Mouse (Mus musculus) small intestine, adult 2 months (tissue): ENCODE data around the gene Zbtb40. TPM values are rescaled to one million over a fixed set of nuclear protein-coding genes. Genes with fewer than 3 reads are reported as not detected.

Experiments
- H3K27ac ChIP-seq: fragments of 200-500 bp; 2 replicates; pipeline ENCODE4 v1.5.1; 2012; ENCODE audit warnings: low read depth, low read length, control low read depth, inconsistent platforms; ENCODE audit not compliant: insufficient read depth
- H3K27me3 ChIP-seq: fragments of 200-500 bp; 2 replicates; pipeline ENCODE4 v1.6.1; 2012; ENCODE audit warnings: mild to moderate bottlenecking, moderate library complexity, low read length, inconsistent platforms; ENCODE audit not compliant: control insufficient read depth, insufficient read depth
- H3K36me3 ChIP-seq: fragments of 200-500 bp; 2 replicates; pipeline ENCODE4 v1.6.1; 2012; ENCODE audit warnings: mild to moderate bottlenecking, low read length, control low read depth, inconsistent platforms; ENCODE audit not compliant: control insufficient read depth, insufficient read depth
- H3K4me1 ChIP-seq: fragments of 200-500 bp; 2 replicates; pipeline ENCODE4 v1.6.1; 2012; ENCODE audit warnings: low read length, inconsistent platforms, mixed read lengths; ENCODE audit not compliant: control insufficient read depth, insufficient read depth, insufficient read length
- H3K4me3 ChIP-seq: fragments of 200-500 bp; 2 replicates; pipeline ENCODE4 v1.5.1; 2012; ENCODE audit warnings: low read depth, mild to moderate bottlenecking, control low read depth, inconsistent platforms, low read length, moderate library complexity
- CTCF ChIP-seq: fragments of 200-500 bp; IDR thresholded peaks from 2 replicates; pipeline ENCODE4 v1.5.1; 2012; ENCODE audit warnings: low read depth, mild to moderate bottlenecking, control low read depth, inconsistent platforms, low read length, moderate library complexity, mixed read lengths; ENCODE audit not compliant: insufficient replicate concordance, insufficient read length; ENCODE audit errors: extremely low read depth
- POLR2A ChIP-seq: fragments of 200-500 bp; IDR thresholded peaks from 2 replicates; pipeline ENCODE4 v1.6.1; 2012; ENCODE audit warnings: low read depth, mild to moderate bottlenecking, control low read depth, inconsistent platforms, low read length, moderate library complexity
- WGBS: fragments of 180-500 bp; shearing (Covaris S2); methylation state at CpG from one replicate; pipeline ENCODE4 v1.1.7; 2018; 5-methylcytosine and 5-hydroxymethylcytosine counted together
- polyA plus RNA-seq: library from polyadenylated mRNA; depleted of rRNA; stranded (reverse); fragments of >200 nt; gene quantifications from 2 replicates; pipeline ENCODE4 v1.2.3, GENCODE M21; 2012

Gene Zbtb40
- polyA plus RNA-seq, 1 experiment, result 9.0 TPM

GRCm38 (mm10) chr4:136954562-136954961, 94.0 kb downstream of the Zbtb40 start:
- Histone ChIP-seq H3K27me3 (peaks cover 27% of the 10 kb centered on the region), H3K36me3 (no peaks in the 10 kb centered on the region), H3K4me3 (no peak overlapping the region), H3K4me1 (no peaks in the 10 kb centered on the region), H3K27ac (no peak overlapping the region)
- WGBS, result 70% methylated on average over 6 of the region's 6 CpGs
- no peak for TF ChIP-seq POLR2A
- TF ChIP-seq CTCF, result no peak

DNA sequence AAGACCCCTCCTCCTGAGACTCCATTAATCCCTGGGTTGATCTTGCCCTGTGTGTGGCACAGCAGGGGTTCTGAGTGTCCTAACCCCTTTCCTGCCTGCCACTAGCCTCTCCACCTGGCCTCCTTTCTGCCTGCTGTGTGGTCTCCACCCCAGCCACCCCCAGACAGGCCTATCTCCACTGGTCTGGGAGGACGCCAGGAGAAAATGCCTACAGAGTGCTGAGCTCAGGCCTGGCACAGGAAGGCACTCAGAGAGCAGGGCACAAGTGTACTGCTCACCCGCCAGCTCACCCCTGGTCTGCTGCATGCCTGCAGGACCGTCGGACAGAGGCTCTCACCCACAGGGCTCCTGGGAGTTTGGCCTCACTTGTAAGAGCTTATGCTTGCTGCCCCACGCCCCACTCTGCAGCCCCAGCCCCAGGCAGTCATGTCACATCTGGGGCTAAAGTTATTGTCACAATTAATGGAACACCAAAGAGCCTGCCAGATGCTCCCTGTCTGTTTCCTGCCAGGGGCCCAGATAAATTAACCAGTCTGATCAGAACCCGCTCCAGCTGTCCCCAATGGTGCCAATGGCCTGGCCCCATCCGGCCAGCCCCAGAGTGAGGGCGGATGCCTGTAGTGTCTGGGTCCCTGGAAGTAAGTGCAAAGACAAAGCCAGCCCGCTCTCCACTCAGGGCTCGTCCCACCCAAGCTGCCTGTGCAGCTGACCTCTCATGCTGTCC, 99.2 kb downstream of the Zbtb40 start:
- TF ChIP-seq CTCF, result no peak
- TF ChIP-seq POLR2A, result no peak
- WGBS, result 48% methylated on average over 10 of the region's 10 CpGs
- no peaks in the 10 kb centered on the region for H3K4me1 ChIP-seq
- no peak overlapping the region for H3K4me3 ChIP-seq
- H3K27ac ChIP-seq, result no peak overlapping the region
- H3K36me3 ChIP-seq, result no peaks in the 10 kb centered on the region
- no peaks in the 10 kb centered on the region for H3K27me3 ChIP-seq

DNA sequence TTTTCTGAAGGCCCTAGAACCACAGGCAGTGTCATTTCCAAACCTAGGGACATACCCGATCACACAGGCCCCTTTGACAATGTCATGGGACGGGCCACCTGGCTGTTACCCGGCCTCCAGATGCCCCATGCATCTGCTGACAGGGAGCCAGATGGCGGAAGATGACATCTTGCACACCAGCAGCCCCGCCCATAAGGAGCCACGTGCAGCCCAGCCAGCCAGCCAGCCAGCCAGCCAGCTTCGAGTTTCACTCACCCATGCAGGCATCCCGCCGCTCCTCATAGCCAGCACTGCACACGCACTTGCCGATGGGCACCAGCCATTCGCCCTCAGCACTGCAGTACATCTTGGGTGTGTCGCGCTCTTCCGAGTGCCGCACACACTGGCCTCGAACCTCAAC, 103.2 kb downstream of the Zbtb40 start:
- 52% methylated on average over 17 of the region's 17 CpGs for WGBS
- Histone ChIP-seq H3K4me3 (no peak overlapping the region), H3K27ac (no peak overlapping the region), H3K36me3 (no peaks in the 10 kb centered on the region), H3K27me3 (peaks cover 3% of the 10 kb centered on the region; the same call in 1 of the 2 replicates), H3K4me1 (no peaks in the 10 kb centered on the region)
- no peak for TF ChIP-seq POLR2A
- no peak for TF ChIP-seq CTCF

- TF ChIP-seq CTCF (no peak), POLR2A (no peak)
- H3K4me3 ChIP-seq, result no peak overlapping the region
- WGBS, result 74% methylated on average over 11 of the region's 11 CpGs
- H3K27me3 ChIP-seq, result peaks cover 3% of the 10 kb centered on the region; the same call in 1 of the 2 replicates
- H3K27ac ChIP-seq, result no peak overlapping the region
- no peaks in the 10 kb centered on the region for H3K36me3 ChIP-seq
- no peaks in the 10 kb centered on the region for H3K4me1 ChIP-seq
These were observed 103.8 kb downstream of the Zbtb40 start for GRCm38 (mm10) chr4:136944558-136945350.

DNA sequence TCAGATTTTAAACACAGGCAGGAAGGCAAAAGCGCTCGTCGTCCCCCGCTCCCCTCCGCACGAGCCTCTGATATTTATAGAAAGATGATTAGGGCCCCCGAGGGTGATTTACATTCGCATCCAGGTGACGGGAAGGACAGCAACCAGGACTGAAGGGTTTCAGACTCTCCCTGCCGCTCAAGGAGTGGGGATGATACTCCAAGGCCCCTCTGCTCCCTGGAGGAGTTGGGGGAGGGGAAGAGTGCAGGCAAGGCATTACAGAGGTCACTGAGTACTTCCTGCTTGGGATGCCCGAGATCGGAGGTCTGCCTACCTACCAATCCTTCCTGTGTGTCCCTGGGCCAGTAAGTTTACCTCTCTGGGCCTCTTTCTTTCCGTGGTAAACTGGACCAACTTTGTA, 105.4 kb downstream of the Zbtb40 start:
- Histone ChIP-seq H3K27ac (no peak overlapping the region), H3K27me3 (peaks cover 3% of the 10 kb centered on the region; the same call in 1 of the 2 replicates), H3K4me3 (no peak overlapping the region), H3K36me3 (no peaks in the 10 kb centered on the region), H3K4me1 (no peaks in the 10 kb centered on the region)
- no peak for TF ChIP-seq CTCF
- no peak for TF ChIP-seq POLR2A
- WGBS, result 32% methylated on average over 13 of the region's 13 CpGs

- WGBS, result 29% methylated on average over 18 of the region's 18 CpGs
These were observed 105.8 kb downstream of the Zbtb40 start for GRCm38 (mm10) chr4:136942761-136943160.

DNA sequence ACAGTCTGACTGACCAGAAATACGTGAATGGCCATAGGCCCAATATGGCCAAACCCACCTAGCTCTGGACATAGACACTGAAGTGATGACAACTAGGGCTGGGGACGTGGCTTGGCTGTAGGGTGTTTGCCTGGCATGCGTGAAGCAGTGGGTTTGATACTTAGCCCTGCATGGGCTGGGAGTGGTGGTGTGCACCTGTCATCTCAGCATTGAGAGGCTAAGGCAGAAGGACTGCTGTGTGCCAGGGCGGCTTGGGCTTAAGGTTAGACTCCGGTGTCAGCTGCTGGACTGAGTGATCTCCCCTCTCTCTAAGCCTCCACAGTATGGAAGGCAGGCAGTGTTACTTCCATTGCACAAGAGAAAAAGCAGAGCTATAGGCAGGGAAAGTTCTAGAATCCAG, 110.7 kb downstream of the Zbtb40 start:
- no peak for TF ChIP-seq CTCF
- no peak for TF ChIP-seq POLR2A
- H3K36me3 ChIP-seq, result no peaks in the 10 kb centered on the region
- 78% methylated on average over 5 of the region's 5 CpGs for WGBS

More at GRCm38 (mm10) chr4:136942761-136943160, 105.8 kb downstream of the Zbtb40 start:
- TF ChIP-seq CTCF (no peak), POLR2A (no peak)
- no peak overlapping the region for H3K27ac ChIP-seq
- no peaks in the 10 kb centered on the region for H3K36me3 ChIP-seq
- H3K27me3 ChIP-seq, result peaks cover 3% of the 10 kb centered on the region; the same call in 1 of the 2 replicates
- no peaks in the 10 kb centered on the region for H3K4me1 ChIP-seq
- no peak overlapping the region for H3K4me3 ChIP-seq

More for the DNA sequence above, 110.7 kb downstream of the Zbtb40 start:
- Histone ChIP-seq H3K27me3 (peaks cover 3% of the 10 kb centered on the region; the same call in 1 of the 2 replicates), H3K27ac (no peak overlapping the region), H3K4me3 (no peak overlapping the region), H3K4me1 (no peaks in the 10 kb centered on the region)
